Mouse (Mus musculus) left cerebral cortex, postnatal 25 days (tissue): Measurements from ENCODE around the gene Sit1. TPM values are rescaled to one million over a fixed set of nuclear protein-coding genes. Genes with fewer than 3 reads are reported as not detected.

ENCODE experiments used
- DNase-seq, 2 experiments: peaks; one replicate each; pipeline ENCODE4 v3.0.0; 2022; ENCODE audit warnings: low spot score in 2 of 2, mixed read lengths in 1 of 2
- intact Hi-C: fragments of 180-260 bp; cut with DNase I; formaldehyde crosslinking; loops from one replicate; pipeline ENCODE4 v1.15.1; 2025
- total RNA-seq, 2 experiments: library from RNA; stranded (reverse); gene quantifications; 2 replicates each; pipeline ENCODE4 v1.2.3; 2021

The Sit1 gene
- total RNA-seq, 2 experiments from 2014 or later = not detected

GRCm38 (mm10) chr4:43441639-43442038, 41.9 kb downstream of the Sit1 start, which contains the start of gene Tesk1:
Tesk1 (plus strand) TSS chr4:43441939.
- intact Hi-C loops = loop anchor here (1.0 to 5.0 kb wide), 6 partner anchors 37 to 215 kb away; partner anchors contain the start of genes Gba2, Hint2 and Rgp1
- DNase-seq = no peak

GRCm38 (mm10) chr4:43432832-43433231, 50.7 kb downstream of the Sit1 start:
- intact Hi-C loops = no loop called here
- no peak for DNase-seq

Other genes with a start within 250 kb of the Sit1 start
- gene Atp8b5, start 216.6 kb downstream of the Sit1 start, total RNA-seq = under 1 TPM; 0.23 to 0.46 TPM
- gene Rusc2, start 101.8 kb downstream of the Sit1 start, total RNA-seq = 100 to 1,000 TPM; 129 to 138 TPM
- gene Fam166b, start 54.6 kb downstream of the Sit1 start, total RNA-seq = 1 to 10 TPM in 1 of 2 experiments, under 1 TPM in 1; 0.62 to 1.2 TPM
- 10 to 100 TPM; 86.6 to 87.1 TPM for gene Tesk1, start 41.8 kb downstream of the Sit1 start, total RNA-seq
- gene Cd72, start 29.1 kb downstream of the Sit1 start, total RNA-seq = 1 to 10 TPM; 1.0 to 2.2 TPM
- gene Ccdc107, start 9.2 kb upstream of the Sit1 start, total RNA-seq = 10 to 100 TPM; 22.3 to 25.4 TPM
- under 1 TPM; 0.37 to 0.96 TPM for gene Arhgef39, start 16.0 kb upstream of the Sit1 start, total RNA-seq
- 1 to 10 TPM in 1 of 2 experiments, not detected in 1; 1.0 TPM for gene Car9, start 23.2 kb upstream of the Sit1 start, total RNA-seq
- 1 to 10 TPM; 8.0 to 8.1 TPM for gene Tpm2, start 40.0 kb upstream of the Sit1 start, total RNA-seq
- 10 to 100 TPM; 77.0 to 77.3 TPM for gene Creb3, start 78.6 kb upstream of the Sit1 start, total RNA-seq
- gene Tln1, start 79.0 kb upstream of the Sit1 start, total RNA-seq = 10 to 100 TPM; 51.7 to 53.4 TPM
- gene Rgp1, start 95.0 kb upstream of the Sit1 start, total RNA-seq = 10 to 100 TPM; 44.3 to 46.7 TPM
- gene Gba2, start 95.1 kb upstream of the Sit1 start, total RNA-seq = 10 to 100 TPM; 65.9 to 69.4 TPM
- gene Msmp, start 100.8 kb upstream of the Sit1 start, total RNA-seq = under 1 TPM in 1 of 2 experiments, not detected in 1; 0.50 TPM
- 10 to 100 TPM; 49.0 to 50.1 TPM for gene Npr2, start 148.2 kb upstream of the Sit1 start, total RNA-seq
- gene Spag8, start 169.9 kb upstream of the Sit1 start, total RNA-seq = 1 to 10 TPM in 1 of 2 experiments, under 1 TPM in 1; 0.73 to 1.2 TPM
- gene Hint2, start 172.7 kb upstream of the Sit1 start, total RNA-seq = 10 to 100 TPM; 33.7 to 35.7 TPM
- gene Tmem8b, start 185.2 kb upstream of the Sit1 start, total RNA-seq = 10 to 100 TPM; 61.9 to 68.3 TPM
- gene Fam221b, start 185.4 kb upstream of the Sit1 start, total RNA-seq = 1 to 10 TPM; 1.3 to 1.4 TPM
- gene Olfr70, start 217.1 kb upstream of the Sit1 start, total RNA-seq = not detected
- gene Olfr71, start 226.5 kb upstream of the Sit1 start, total RNA-seq = not detected
- 1 to 10 TPM; 1.2 to 1.4 TPM for gene Hrct1, start 243.5 kb upstream of the Sit1 start, total RNA-seq
- gene Spaar, start 246.3 kb upstream of the Sit1 start, total RNA-seq = under 1 TPM; 0.73 to 0.87 TPM